Mouse (Mus musculus): ENCODE results near the gene Cx3cr1. TPM values are rescaled to one million over a fixed set of nuclear protein-coding genes. Genes with fewer than 3 reads are reported as not detected.

Gene Cx3cr1
- polyA plus RNA-seq, 1 experiment from 2014 or later: 5.1 TPM

DNA sequence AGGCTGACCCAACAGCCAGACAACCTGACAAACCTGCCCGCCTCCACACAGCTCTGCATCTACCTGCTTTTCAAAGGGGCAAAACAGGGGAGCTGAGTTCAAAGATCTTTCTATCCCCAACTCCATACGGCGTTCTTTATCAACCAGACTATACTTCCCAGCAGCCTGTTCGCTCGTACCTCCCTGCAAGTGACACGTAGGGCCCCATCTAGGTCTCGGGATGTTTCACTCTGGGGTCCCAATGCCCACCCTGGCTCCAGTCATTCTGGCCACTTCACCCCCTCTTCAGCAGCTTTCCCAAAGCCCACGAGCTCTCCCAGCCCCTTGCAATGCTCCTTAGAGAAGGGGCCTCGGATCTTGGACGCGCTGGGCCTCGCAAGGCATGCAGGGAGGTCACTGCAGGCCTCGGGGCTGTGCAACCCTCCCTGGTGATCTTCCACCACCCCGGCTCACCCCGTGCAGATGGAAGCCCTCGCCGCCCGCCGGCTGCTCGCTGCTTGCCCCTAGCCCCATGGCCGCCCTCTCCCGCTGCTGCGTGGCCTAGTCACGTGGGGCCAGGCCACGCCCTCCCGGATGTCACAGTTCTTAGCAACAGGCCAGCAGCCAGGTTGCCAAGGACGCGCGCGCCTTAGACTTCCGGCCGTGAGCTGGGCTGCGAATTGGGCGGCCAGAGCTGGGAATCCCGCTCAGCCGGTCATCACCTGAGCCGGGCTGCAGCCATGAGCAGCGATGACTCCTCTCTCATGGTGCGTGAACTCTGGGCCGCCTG lies 132.5 kb downstream of the Cx3cr1 start, which contains the start of the genes Gorasp1 and Ttc21a:
Gorasp1 (minus strand) TSS at position 561 of the 769 bp plus-strand sequence.
Ttc21a (plus strand) TSS at position 602 of the 769 bp plus-strand sequence.
- no peaks in the 10 kb centered on the region for H3K9me3 ChIP-seq
- peak within 1 kb of the TSS; percentile 93 for H3K4me2 ChIP-seq
- H3K36me3 ChIP-seq (replicated peaks): peaks cover 6% of the 10 kb centered on the region; the same call in 1 of the 2 replicates
- H3K4me1 ChIP-seq: peaks cover 14% of the 10 kb centered on the region
- peak; percentile 99 for ATAC-seq (ENCODE audit: low FRiP score)
- peak within 1 kb of the TSS; percentile 58 for H3K4me3 ChIP-seq (replicated peaks)
- H3K9ac ChIP-seq: peak within 1 kb of the TSS; percentile 82
- WGBS: 3% methylated on average over 40 of the region's 40 CpGs
- H3K27me3 ChIP-seq: no peaks in the 10 kb centered on the region
- H3K27ac ChIP-seq: 0 out of 2 replicates have a peak within 1 kb of the TSS, but pooled peaks have one; percentile 51

- Histone ChIP-seq H3K4me2 (no peak overlapping the region), H3K27ac (no peak overlapping the region), H3K4me1 (peaks cover 14% of the 10 kb centered on the region), H3K27me3 (no peaks in the 10 kb centered on the region), H3K36me3 (replicated peaks) (peaks cover 32% of the 10 kb centered on the region), H3K9ac (no peak overlapping the region), H3K4me3 (replicated peaks) (no peak overlapping the region), H3K9me3 (no peaks in the 10 kb centered on the region)
- ATAC-seq (ENCODE audit: low FRiP score): no peak
- 85% methylated on average over 6 of the region's 6 CpGs for WGBS
Observed at GRCm38 (mm10) chr9:119933675-119934074, 136.0 kb downstream of the Cx3cr1 start.

GRCm38 (mm10) chr9:119932358-119932757 lies 137.3 kb downstream of the Cx3cr1 start:
- Histone ChIP-seq H3K4me1 (peaks cover 10% of the 10 kb centered on the region), H3K36me3 (replicated peaks) (peaks cover 44% of the 10 kb centered on the region), H3K27ac (no peak overlapping the region), H3K9ac (no peak overlapping the region), H3K4me2 (no peak overlapping the region), H3K27me3 (no peaks in the 10 kb centered on the region), H3K4me3 (replicated peaks) (no peak overlapping the region), H3K9me3 (no peaks in the 10 kb centered on the region)
- WGBS: 89% methylated on average over 12 of the region's 12 CpGs
- ATAC-seq (ENCODE audit: low FRiP score): no peak

GRCm38 (mm10) chr9:119926497-119926896 lies 143.2 kb downstream of the Cx3cr1 start:
- Histone ChIP-seq H3K27ac (no peak overlapping the region), H3K27me3 (no peaks in the 10 kb centered on the region), H3K9ac (no peak overlapping the region), H3K4me2 (no peak overlapping the region), H3K4me3 (replicated peaks) (no peak overlapping the region), H3K9me3 (no peaks in the 10 kb centered on the region), H3K36me3 (replicated peaks) (peaks cover 91% of the 10 kb centered on the region), H3K4me1 (no peaks in the 10 kb centered on the region)
- WGBS: 96% methylated on average over 5 of the region's 5 CpGs
- ATAC-seq (ENCODE audit: low FRiP score): no peak

DNA sequence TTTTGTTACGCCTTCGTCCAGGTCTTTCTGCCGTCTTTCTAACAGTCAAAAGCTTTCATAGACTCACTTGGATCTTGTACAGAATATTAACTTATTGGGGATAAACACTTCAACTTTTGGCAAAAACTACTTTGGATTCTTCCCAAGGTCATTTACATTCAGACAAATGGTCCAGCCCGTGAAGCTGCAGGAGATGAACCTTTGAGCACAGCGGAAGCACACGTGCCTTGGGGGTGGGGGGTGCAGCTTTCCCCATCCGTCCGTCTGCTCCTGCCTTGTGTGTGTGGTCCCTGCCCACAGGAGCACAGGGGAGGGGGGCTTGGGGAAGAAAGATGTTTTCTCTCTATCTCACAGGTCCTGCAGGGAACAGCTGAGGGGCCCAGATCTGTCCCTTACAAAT lies 143.9 kb downstream of the Cx3cr1 start:
- H3K4me2 ChIP-seq: no peak overlapping the region
- H3K27me3 ChIP-seq: no peaks in the 10 kb centered on the region
- no peak overlapping the region for H3K9ac ChIP-seq
- no peaks in the 10 kb centered on the region for H3K4me1 ChIP-seq
- no peak overlapping the region for H3K4me3 ChIP-seq (replicated peaks)
- H3K27ac ChIP-seq: no peak overlapping the region
- H3K36me3 ChIP-seq (replicated peaks): peaks cover 94% of the 10 kb centered on the region
- no peaks in the 10 kb centered on the region for H3K9me3 ChIP-seq
- no peak for ATAC-seq (ENCODE audit: low FRiP score)
- 86% methylated on average over 8 of the region's 8 CpGs for WGBS

- Histone ChIP-seq H3K9ac (no peak overlapping the region), H3K4me1 (no peaks in the 10 kb centered on the region), H3K9me3 (no peaks in the 10 kb centered on the region), H3K27me3 (no peaks in the 10 kb centered on the region), H3K4me3 (replicated peaks) (no peak overlapping the region), H3K36me3 (replicated peaks) (peaks cover 94% of the 10 kb centered on the region), H3K4me2 (no peak overlapping the region), H3K27ac (no peak overlapping the region)
- ATAC-seq (ENCODE audit: low FRiP score): no peak
- WGBS: 92% methylated on average over 16 of the region's 16 CpGs
Observed at GRCm38 (mm10) chr9:119925120-119925657, 144.5 kb downstream of the Cx3cr1 start.

GRCm38 (mm10) chr9:119923462-119923861 lies 146.2 kb downstream of the Cx3cr1 start:
- no peaks in the 10 kb centered on the region for H3K27me3 ChIP-seq
- no peaks in the 10 kb centered on the region for H3K9me3 ChIP-seq
- H3K4me2 ChIP-seq: no peak overlapping the region
- H3K4me1 ChIP-seq: no peaks in the 10 kb centered on the region
- no peak overlapping the region for H3K27ac ChIP-seq
- H3K4me3 ChIP-seq (replicated peaks): no peak overlapping the region
- ATAC-seq (ENCODE audit: low FRiP score): no peak
- 84% methylated on average over 4 of the region's 4 CpGs for WGBS
- H3K9ac ChIP-seq: no peak overlapping the region
- peaks cover 95% of the 10 kb centered on the region for H3K36me3 ChIP-seq (replicated peaks)

- Histone ChIP-seq H3K27me3 (no peaks in the 10 kb centered on the region), H3K9ac (no peak overlapping the region), H3K27ac (no peak overlapping the region), H3K4me1 (no peaks in the 10 kb centered on the region), H3K4me3 (replicated peaks) (no peak overlapping the region), H3K36me3 (replicated peaks) (peaks cover 89% of the 10 kb centered on the region), H3K4me2 (no peak overlapping the region), H3K9me3 (no peaks in the 10 kb centered on the region)
- no peak for ATAC-seq (ENCODE audit: low FRiP score)
- 81% methylated on average over 1 of the region's 1 CpGs for WGBS
Observed at GRCm38 (mm10) chr9:119919858-119920257, 149.8 kb downstream of the Cx3cr1 start.

- Histone ChIP-seq H3K9ac (no peak overlapping the region), H3K4me2 (no peak overlapping the region), H3K4me1 (no peaks in the 10 kb centered on the region), H3K27me3 (no peaks in the 10 kb centered on the region), H3K27ac (no peak overlapping the region), H3K4me3 (replicated peaks) (no peak overlapping the region), H3K9me3 (no peaks in the 10 kb centered on the region), H3K36me3 (replicated peaks) (peaks cover 91% of the 10 kb centered on the region)
- ATAC-seq (ENCODE audit: low FRiP score): no peak
- WGBS: 77% methylated on average over 13 of the region's 13 CpGs
Observed at GRCm38 (mm10) chr9:119913087-119913838, 156.4 kb downstream of the Cx3cr1 start.

DNA sequence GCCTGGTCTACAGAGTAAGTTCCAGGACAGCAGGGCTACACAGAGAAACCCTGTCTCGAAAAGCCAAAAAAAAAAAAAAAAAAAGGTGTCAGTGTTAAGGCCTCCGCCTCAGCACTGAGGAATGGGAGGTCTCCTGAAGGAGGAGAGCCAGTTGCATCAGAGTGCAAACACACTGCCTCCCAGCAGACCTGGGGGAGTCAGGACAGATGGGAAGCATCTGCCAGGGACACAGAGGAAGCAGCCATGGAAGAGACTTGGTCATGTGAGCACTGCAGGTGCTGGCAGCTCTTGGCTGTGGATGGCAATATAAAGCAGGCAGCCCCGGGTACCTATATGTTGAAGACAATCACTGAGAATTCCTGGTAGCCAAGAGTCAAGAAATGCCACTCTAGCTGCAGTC lies 159.7 kb downstream of the Cx3cr1 start:
- Histone ChIP-seq H3K4me3 (replicated peaks) (no peak overlapping the region), H3K9me3 (no peaks in the 10 kb centered on the region), H3K27me3 (no peaks in the 10 kb centered on the region), H3K27ac (no peak overlapping the region), H3K9ac (no peak overlapping the region), H3K36me3 (replicated peaks) (peaks cover 94% of the 10 kb centered on the region), H3K4me1 (no peaks in the 10 kb centered on the region), H3K4me2 (no peak overlapping the region)
- ATAC-seq (ENCODE audit: low FRiP score): no peak
- 76% methylated on average over 3 of the region's 3 CpGs for WGBS

- no peaks in the 10 kb centered on the region for H3K4me1 ChIP-seq
- no peak overlapping the region for H3K4me2 ChIP-seq
- no peak overlapping the region for H3K4me3 ChIP-seq (replicated peaks)
- H3K27me3 ChIP-seq: no peaks in the 10 kb centered on the region
- WGBS: 94% methylated on average over 3 of the region's 3 CpGs
- H3K27ac ChIP-seq: no peak overlapping the region
- peaks cover 94% of the 10 kb centered on the region for H3K36me3 ChIP-seq (replicated peaks)
- H3K9me3 ChIP-seq: no peaks in the 10 kb centered on the region
- ATAC-seq (ENCODE audit: low FRiP score): no peak
- no peak overlapping the region for H3K9ac ChIP-seq
Observed at GRCm38 (mm10) chr9:119908708-119909107, 161.0 kb downstream of the Cx3cr1 start.

DNA sequence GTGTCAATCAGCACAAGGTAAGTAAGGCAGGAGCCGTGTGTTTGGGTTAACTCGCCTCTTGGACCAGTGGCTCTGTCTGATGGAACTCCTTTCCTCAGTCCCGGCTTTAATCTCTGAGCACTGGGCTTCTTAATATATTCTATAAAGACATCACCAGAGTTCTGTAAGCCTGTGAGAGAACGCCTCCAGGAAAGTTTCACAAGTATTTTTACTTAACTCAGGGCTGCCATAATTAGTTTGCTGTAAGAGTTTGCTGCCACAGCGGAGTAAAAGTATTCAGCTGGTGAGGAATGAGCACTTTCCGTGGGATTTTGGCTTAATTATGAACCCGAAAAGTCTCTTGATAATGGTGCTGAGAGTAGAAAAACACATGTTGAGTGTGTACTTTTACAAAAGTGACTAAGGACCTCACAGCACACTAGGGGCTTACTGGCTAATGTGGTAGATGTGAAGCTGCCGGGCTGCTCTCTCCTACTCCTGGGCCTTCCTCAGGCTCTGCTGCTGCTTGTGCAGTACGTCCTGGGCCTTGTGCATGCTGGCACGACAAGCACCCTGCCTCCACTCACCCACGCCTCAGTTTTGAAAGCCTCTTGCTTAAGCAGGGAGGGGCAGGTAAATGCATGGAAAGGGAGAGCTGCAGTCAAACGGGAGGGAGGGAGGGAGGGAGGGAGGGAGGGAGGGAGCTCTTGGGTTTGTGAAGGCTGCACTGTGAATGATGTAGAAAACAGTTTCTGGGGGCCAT lies 167.1 kb downstream of the Cx3cr1 start:
- peaks cover 54% of the 10 kb centered on the region for H3K36me3 ChIP-seq (replicated peaks)
- H3K9me3 ChIP-seq: no peaks in the 10 kb centered on the region
- H3K4me3 ChIP-seq (replicated peaks): no peak overlapping the region
- H3K4me2 ChIP-seq: no peak overlapping the region
- no peak overlapping the region for H3K9ac ChIP-seq
- no peak for ATAC-seq (ENCODE audit: low FRiP score)
- no peak overlapping the region for H3K27ac ChIP-seq
- no peaks in the 10 kb centered on the region for H3K27me3 ChIP-seq
- no peaks in the 10 kb centered on the region for H3K4me1 ChIP-seq
- 84% methylated on average over 12 of the region's 12 CpGs for WGBS

Measured in forebrain, embryonic 12.5 days (tissue).